Mouse (Mus musculus) hindbrain, embryonic 16.5 days (tissue): Measurements from ENCODE around the gene Pik3ca. TPM values are rescaled to one million over a fixed set of nuclear protein-coding genes. Genes with fewer than 3 reads are reported as not detected.
A peak's percentile ranks its signal among the peaks of the same experiment; 100 is the strongest.

Experiments
- ATAC-seq: fragments of 200-750 bp; cut with Nextera tagmentation; 2 replicates; pipeline ENCODE4 v1.8.0; 2017; ENCODE audit warnings: moderate TSS enrichment, moderate library complexity
- H3K27ac ChIP-seq: fragments of 300-500 bp; sonication (generic); 2 replicates; pipeline ENCODE4 v1.5.1; 2014; ENCODE audit warnings: low read depth, mild to moderate bottlenecking, control low read depth, low read length, moderate library complexity
- H3K27me3 ChIP-seq: fragments of 300-500 bp; sonication (generic); replicated peaks from 2 replicates; pipeline ENCODE4 v1.6.1; 2014; ENCODE audit warnings: low read length; ENCODE audit not compliant: control insufficient read depth, insufficient read depth
- H3K36me3 ChIP-seq: fragments of 300-500 bp; sonication (generic); 2 replicates; pipeline ENCODE4 v1.6.1; 2014; ENCODE audit warnings: mild to moderate bottlenecking, low read length, moderate library complexity, mixed read lengths; ENCODE audit not compliant: control insufficient read depth, insufficient read depth
- H3K4me1 ChIP-seq: fragments of 300-500 bp; sonication (generic); 2 replicates; pipeline ENCODE4 v1.6.1; 2014; ENCODE audit warnings: low read depth, low read length; ENCODE audit not compliant: control insufficient read depth, insufficient read depth
- H3K4me2 ChIP-seq: fragments of 300-500 bp; sonication (generic); 2 replicates; pipeline ENCODE4 v1.6.1; 2014; ENCODE audit warnings: mild to moderate bottlenecking, low read length, control low read depth, moderate library complexity
- H3K4me3 ChIP-seq: fragments of 300-500 bp; sonication (generic); 2 replicates; pipeline ENCODE4 v1.5.1; 2014; ENCODE audit warnings: mild to moderate bottlenecking, low read length, control low read depth, moderate library complexity
- H3K9ac ChIP-seq: fragments of 300-500 bp; sonication (generic); 2 replicates; pipeline ENCODE4 v1.6.1; 2014; ENCODE audit warnings: low read depth, mild to moderate bottlenecking, control low read depth, low read length, moderate library complexity
- H3K9me3 ChIP-seq: fragments of 300-500 bp; sonication (generic); 2 replicates; pipeline ENCODE4 v1.6.1; 2014; ENCODE audit warnings: mild to moderate bottlenecking, low read length, moderate library complexity; ENCODE audit not compliant: control insufficient read depth
- WGBS: fragments of 180-500 bp; shearing (Covaris S2); extraction: QIAGEN DNeasy Blood & Tissue Kit; methylation state at CpG from one replicate; pipeline ENCODE4 v1.1.7; 2014; 5-methylcytosine and 5-hydroxymethylcytosine counted together
- polyA plus RNA-seq: library from polyadenylated mRNA; unstranded; fragments of >200 nt; fragmentation: Nextera tagmentation; extraction: Ambion mirVana; gene quantifications from 2 replicates; pipeline ENCODE4 v1.2.1, GENCODE M21; 2015

Gene Pik3ca
- polyA plus RNA-seq, 1 experiment from 2014 or later: 11.9 TPM

DNA sequence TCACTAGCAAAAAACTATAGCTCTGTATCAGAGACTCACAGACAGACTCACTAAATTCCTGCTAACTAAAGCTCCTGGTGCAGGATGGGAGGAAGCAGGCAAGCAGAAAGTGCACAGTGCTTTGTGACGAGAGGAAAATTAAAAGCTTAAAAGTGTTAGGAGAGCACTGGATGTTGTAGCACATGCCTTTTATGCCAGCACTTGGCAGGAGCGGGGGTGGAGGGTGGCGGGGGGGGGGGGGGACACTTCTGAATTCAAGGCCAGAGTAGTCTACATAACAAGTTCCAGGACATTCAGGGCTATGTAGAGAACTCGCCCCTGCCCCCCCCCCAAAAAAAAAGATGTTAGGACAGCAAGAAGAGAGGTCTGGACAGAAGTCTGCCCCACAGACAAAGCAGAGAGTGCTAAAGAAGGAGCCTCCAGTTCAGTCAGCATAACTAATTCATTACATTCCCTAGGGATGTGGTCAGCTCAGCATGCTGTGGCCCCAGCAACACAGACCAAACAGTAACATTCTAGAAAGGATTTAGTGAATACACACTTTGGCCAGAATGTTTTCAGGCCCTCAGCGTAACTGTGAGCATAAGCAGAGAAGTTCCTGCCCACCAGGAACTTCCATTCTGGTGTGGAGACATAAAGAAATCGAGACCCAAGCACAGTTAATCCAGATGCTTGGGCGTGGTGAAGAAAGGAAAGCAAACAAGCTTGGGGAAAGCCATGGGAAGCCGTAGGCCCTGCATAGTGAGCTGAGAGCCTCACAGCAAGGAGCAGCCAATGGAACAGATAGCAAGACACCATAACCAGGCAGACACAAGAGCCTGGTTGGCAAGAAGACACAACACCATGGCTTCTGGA is 98.6 kb downstream of the Pik3ca start:
- WGBS: 34% methylated on average over 8 of the region's 8 CpGs
- Histone ChIP-seq H3K4me2 (no peak overlapping the region), H3K4me3 (no peak overlapping the region), H3K9me3 (no peaks in the 10 kb centered on the region), H3K27ac (no peak overlapping the region), H3K36me3 (no peaks in the 10 kb centered on the region), H3K9ac (no peak overlapping the region), H3K27me3 (no peaks in the 10 kb centered on the region), H3K4me1 (no peaks in the 10 kb centered on the region)
- ATAC-seq: peak; percentile 42; the same call in 1 of the 2 replicates

DNA sequence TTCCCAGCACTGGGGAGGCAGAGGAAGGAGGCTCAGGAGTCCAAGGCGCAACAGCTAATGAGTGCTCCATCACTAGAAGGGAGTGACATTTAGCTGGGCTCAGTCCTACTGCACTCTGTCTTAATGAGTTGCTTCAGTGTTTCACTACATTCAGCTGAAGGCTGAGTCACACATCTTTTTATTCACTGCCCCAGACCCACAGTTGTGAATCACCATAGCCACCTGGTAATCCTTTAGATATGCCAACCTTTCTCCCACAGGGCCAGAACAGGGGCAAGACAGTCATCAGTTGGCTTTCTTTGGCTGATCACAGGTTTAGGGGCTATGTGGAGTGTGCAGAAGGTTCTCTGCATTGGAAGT is 99.2 kb downstream of the Pik3ca start:
- no peaks in the 10 kb centered on the region for H3K4me1 ChIP-seq

DNA sequence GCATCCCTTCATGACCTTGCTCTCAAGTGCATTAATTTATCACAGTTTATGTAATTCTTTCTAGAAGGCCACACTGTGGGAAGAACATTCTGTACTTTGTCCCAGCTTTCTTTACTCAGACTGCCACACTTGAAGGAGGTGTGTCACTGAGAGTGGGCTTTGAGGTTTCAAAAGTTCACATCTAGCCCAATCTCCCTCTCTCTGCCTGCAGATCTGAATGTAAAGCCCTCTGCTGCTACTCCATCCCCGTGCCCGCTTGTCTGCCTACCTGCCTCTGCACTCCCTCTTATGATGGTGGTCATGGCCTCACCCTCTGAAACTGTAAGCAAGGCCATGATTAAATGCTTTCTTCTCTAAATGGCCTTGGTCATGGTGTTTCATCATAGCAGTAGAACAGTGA is 102.9 kb downstream of the Pik3ca start:
- H3K4me2 ChIP-seq: no peak overlapping the region
- H3K4me3 ChIP-seq: no peak overlapping the region
- 90% methylated on average over 2 of the region's 2 CpGs for WGBS
- H3K9me3 ChIP-seq: no peaks in the 10 kb centered on the region
- H3K27me3 ChIP-seq: no peaks in the 10 kb centered on the region
- H3K36me3 ChIP-seq: no peaks in the 10 kb centered on the region
- H3K9ac ChIP-seq: no peak overlapping the region
- H3K27ac ChIP-seq: no peak overlapping the region
- no peak for ATAC-seq
- H3K4me1 ChIP-seq: no peaks in the 10 kb centered on the region

More for the DNA sequence above, 99.2 kb downstream of the Pik3ca start:
- no peak overlapping the region for H3K27ac ChIP-seq
- no peaks in the 10 kb centered on the region for H3K27me3 ChIP-seq
- H3K9ac ChIP-seq: no peak overlapping the region
- WGBS: 86% methylated on average over 1 of the region's 1 CpGs
- no peak overlapping the region for H3K4me2 ChIP-seq
- H3K4me3 ChIP-seq: no peak overlapping the region
- no peaks in the 10 kb centered on the region for H3K9me3 ChIP-seq
- H3K36me3 ChIP-seq: no peaks in the 10 kb centered on the region
- no peak for ATAC-seq

DNA sequence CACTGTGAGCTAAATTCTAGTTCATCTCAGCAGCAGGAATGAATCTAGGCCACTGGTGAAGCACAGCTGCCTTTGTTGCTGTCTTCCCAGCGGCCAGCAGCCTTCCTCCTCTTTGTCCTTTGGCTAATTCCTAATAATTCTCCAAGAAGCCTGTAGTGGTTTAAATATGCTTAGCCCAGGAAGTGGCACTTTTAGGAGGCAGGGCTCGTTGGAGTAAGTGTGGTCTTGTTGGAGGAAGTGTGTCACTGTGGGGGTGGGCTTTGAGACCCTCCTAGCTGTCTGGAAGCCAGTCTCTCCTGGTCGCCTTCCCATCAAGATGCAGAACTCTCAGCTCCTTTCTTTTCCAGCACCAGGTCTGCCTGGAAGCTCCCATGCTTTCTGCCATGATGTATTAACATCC is 108.4 kb downstream of the Pik3ca start:
- H3K36me3 ChIP-seq: no peaks in the 10 kb centered on the region
- H3K27ac ChIP-seq: no peak overlapping the region
- no peaks in the 10 kb centered on the region for H3K27me3 ChIP-seq
- no peak overlapping the region for H3K4me2 ChIP-seq
- H3K4me1 ChIP-seq: no peaks in the 10 kb centered on the region
- no peak overlapping the region for H3K9ac ChIP-seq
- 77% methylated on average over 3 of the region's 3 CpGs for WGBS
- H3K4me3 ChIP-seq: no peak overlapping the region
- no peaks in the 10 kb centered on the region for H3K9me3 ChIP-seq
- no peak for ATAC-seq

DNA sequence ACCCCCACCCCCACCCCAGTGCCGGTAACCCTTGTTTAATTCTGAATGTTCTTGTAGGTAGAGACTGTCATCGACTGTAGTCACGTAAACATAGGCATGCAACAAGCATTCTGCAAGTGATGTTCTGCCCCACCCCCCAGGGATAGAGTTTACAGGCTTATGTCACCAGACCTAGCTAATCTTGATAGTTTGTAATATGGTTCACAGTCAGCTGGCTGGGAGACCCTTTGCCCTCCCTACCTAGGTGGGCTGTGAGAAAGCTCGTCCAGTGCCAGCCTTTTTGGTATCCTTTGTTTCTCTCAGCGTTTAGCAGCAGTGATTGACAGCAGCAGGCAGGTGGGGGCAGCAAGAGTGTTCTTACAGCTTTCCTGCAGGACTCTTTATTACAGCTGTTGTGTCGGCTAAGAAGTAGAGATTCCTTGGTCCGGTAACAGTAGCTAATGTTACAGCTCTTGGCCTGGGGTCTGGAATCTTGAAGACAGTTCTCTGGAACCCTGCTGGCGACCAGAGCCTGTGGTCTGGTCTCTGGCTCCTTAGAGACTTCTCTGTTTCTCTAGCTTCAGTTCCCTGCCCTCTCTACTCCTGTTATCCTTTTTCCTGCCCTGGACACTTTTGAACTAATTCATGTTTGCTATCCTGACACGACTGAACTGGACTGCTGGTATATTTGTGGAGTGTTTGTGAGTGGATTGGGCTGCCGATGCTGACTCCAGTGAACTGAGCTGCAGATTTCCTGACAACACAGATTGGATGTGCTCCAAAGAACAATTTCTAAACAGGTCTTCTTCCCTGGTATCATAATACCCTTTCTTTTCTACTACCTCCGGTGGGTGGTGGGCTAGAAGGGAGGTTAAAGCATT is 109.1 kb downstream of the Pik3ca start:
- no peaks in the 10 kb centered on the region for H3K9me3 ChIP-seq
- H3K4me3 ChIP-seq: no peak overlapping the region
- WGBS: 65% methylated on average over 11 of the region's 11 CpGs
- H3K4me1 ChIP-seq: peaks cover 4% of the 10 kb centered on the region
- no peak overlapping the region for H3K9ac ChIP-seq
- H3K27me3 ChIP-seq: no peaks in the 10 kb centered on the region
- no peak overlapping the region for H3K27ac ChIP-seq
- ATAC-seq: no peak
- no peak overlapping the region for H3K4me2 ChIP-seq
- H3K36me3 ChIP-seq: no peaks in the 10 kb centered on the region

DNA sequence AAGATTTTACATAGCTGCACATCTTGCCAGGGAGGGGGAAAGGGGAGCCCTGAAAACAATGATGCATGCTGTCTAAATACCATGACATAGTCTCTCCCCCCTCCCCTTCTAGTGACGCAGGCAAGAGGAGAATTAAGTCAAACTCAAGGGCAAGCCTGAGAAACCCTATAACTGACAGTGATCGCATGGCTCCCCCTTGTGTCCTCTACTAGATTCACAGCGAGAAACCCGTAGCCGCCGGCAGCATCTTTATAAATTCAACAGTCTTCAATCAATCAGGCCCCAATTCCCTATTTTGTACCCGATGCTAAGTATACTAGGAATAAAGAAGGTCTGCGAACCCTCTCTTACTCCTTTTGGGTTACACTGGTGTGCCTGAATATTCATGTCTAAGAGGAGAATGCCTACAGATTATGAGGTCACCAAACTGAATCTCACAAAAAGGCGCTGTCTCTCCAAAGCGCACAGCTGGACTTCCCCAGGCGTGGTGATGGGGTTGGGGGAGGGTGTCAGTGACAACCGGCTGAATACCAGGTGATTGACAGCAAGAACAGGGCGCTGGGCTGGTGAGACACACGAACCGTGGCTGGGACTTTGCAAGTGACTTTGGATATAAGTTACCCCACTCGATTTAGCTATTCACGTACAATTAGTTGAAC is 111.3 kb downstream of the Pik3ca start:
- WGBS: 1% methylated on average over 17 of the region's 17 CpGs
- ATAC-seq: peak; percentile 28
- peak overlapping the region; percentile 54 for H3K9ac ChIP-seq

DNA sequence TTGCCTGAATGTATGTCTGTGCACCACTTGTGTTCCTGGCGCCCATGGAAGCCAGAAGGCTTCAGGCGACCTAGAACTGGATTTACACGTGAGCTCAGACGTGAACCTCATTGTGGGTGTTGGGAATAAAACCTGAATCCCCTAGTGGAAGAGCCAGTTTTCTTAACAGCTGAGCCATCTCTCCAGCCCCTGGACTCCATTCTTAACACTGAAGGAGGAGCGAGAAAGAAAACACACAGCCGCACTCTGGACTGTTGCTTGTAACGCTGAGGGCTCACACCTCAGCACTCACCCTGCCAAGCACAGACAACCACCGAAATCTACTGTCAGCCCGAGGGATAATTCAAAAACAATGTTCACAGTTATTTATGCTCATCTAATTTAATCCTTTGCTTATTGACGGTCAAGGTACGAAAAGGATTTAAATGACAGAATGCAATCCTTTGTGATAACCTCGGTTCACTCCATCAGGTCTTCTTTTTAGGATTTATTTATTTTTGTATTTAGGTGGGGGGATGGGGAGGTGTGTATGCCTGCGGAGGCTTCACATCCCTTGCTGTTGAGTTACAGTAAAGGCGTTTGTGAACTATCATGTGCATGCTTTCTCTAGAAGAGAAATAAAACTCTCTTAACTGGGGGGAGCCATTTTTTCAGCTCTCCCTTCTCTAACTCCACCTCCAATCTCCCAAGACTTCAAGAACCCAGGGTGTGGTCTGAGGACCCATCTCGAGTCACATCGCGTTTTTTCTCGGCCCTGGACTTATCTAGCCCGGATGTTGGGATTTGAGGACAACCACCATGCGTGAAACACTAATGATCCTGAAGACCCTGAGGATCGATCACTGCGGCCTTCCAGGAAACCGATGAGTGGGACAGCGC is 112.3 kb downstream of the Pik3ca start, which contains the start of gene Zfp639:
Gene Zfp639, plus strand, starts transcription at position 764 of the 879 bp plus-strand sequence.
- peak within 1 kb of the TSS; percentile 82 for H3K27ac ChIP-seq
- H3K4me1 ChIP-seq: peaks cover 20% of the 10 kb centered on the region
- no peak for ATAC-seq
- 9% methylated on average over 23 of the region's 24 CpGs for WGBS
- H3K9ac ChIP-seq: peak within 1 kb of the TSS; percentile 98
- peak within 1 kb of the TSS; percentile 81 for H3K4me2 ChIP-seq
- H3K27me3 ChIP-seq: no peaks in the 10 kb centered on the region
- no peaks in the 10 kb centered on the region for H3K9me3 ChIP-seq
- H3K36me3 ChIP-seq: no peaks in the 10 kb centered on the region
- H3K4me3 ChIP-seq: peak within 1 kb of the TSS; percentile 93

More for the DNA sequence above, 111.3 kb downstream of the Pik3ca start:
- H3K27ac ChIP-seq: no peak overlapping the region
- no peaks in the 10 kb centered on the region for H3K36me3 ChIP-seq
- H3K4me1 ChIP-seq: peaks cover 20% of the 10 kb centered on the region
- H3K4me3 ChIP-seq: peak overlapping the region; percentile 26
- H3K4me2 ChIP-seq: peak overlapping the region; percentile 81
- no peaks in the 10 kb centered on the region for H3K9me3 ChIP-seq
- H3K27me3 ChIP-seq: no peaks in the 10 kb centered on the region

DNA sequence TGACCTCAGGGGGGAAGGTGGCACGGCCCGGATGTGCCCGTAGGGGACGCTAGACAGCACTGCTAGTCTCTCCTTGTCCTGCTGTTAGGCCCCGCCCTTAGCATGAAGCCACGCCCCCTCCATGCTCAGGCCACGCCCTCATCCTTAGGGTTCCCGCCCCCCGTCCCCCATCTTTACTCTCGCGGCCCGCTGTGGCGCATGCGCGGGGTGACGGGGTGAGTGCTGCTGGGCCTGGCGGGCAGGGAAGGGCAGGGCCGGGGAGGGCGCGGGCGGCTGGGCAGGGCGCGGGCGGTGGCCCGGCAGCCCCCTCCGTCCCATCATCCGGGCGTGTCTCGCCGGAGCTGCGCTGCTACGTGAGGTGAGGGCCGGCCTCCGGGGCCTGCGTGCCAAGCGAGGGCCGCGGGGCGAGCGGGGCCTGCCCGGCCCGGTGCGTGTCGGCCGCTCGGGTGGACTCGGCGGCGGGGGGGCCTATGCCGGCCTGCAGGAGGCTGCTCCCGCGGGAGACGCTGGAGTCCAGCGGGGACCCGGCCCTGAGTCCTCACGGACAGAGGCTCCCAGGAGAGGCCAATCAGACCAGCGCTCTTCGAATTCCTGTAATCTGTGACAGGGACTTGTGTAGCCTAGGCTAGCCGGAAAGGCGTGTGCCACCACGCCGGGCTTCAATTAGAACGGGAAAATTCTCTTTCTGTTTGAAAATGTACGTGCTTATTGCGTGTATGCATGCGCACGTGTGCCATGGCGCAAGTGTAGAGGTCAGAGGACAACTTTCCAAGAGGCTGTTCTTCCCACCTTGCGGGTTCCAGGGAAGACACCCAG is 113.1 kb downstream of the Pik3ca start:
- Histone ChIP-seq H3K4me2 (peak overlapping the region; percentile 81), H3K36me3 (peaks cover under 1% of the 10 kb centered on the region; the same call in 1 of the 2 replicates), H3K27me3 (no peaks in the 10 kb centered on the region), H3K4me3 (peak overlapping the region; percentile 93), H3K9me3 (no peaks in the 10 kb centered on the region), H3K4me1 (peaks cover 20% of the 10 kb centered on the region), H3K27ac (peak overlapping the region; percentile 82), H3K9ac (peak overlapping the region; percentile 98)
- WGBS: 1% methylated on average over 65 of the region's 69 CpGs
- ATAC-seq: peak; percentile 92
